Mouse (Mus musculus) monocyte, adult 2 months (primary cell): ENCODE data around the gene Gimap8.

Source experiments
- DNase-seq, 2 experiments: peaks; one replicate each; pipeline ENCODE4 v3.0.0; 2022; ENCODE audit warnings: low spot score in 2 of 2, low read depth in 1 of 2

Gene Gimap8

GRCm38 (mm10) chr6:48637811-48638500, 9.1 kb upstream of the Gimap8 start:
- DNase-seq = no peak

GRCm38 (mm10) chr6:48638553-48638952, 8.5 kb upstream of the Gimap8 start:
- DNase-seq = no peak

- no peak for DNase-seq
Observed at GRCm38 (mm10) chr6:48641391-48641790, 5.6 kb upstream of the Gimap8 start.

GRCm38 (mm10) chr6:48642764-48643292, 4.2 kb upstream of the Gimap8 start:
- DNase-seq = no peak

GRCm38 (mm10) chr6:48645660-48646308, 1.2 kb upstream of the Gimap8 start:
- peak in 1 of 2 experiments; percentile 15 for DNase-seq

- DNase-seq = no peak
Observed at GRCm38 (mm10) chr6:48646309-48646690, 734 bp upstream of the Gimap8 start.

- DNase-seq = no peak
Observed at GRCm38 (mm10) chr6:48647611-48648010, 577 bp downstream of the Gimap8 start.

- DNase-seq = no peak
Observed at GRCm38 (mm10) chr6:48648779-48649178, 1.7 kb downstream of the Gimap8 start.

- DNase-seq = no peak
Observed at GRCm38 (mm10) chr6:48650041-48650440, 3.0 kb downstream of the Gimap8 start.

- DNase-seq = no peak
Observed at GRCm38 (mm10) chr6:48658721-48659120, 11.7 kb downstream of the Gimap8 start.

- DNase-seq = no peak
Observed at GRCm38 (mm10) chr6:48664750-48665149, 17.7 kb downstream of the Gimap8 start.

- DNase-seq = no peak
Observed at GRCm38 (mm10) chr6:48665471-48665870, 18.4 kb downstream of the Gimap8 start.

GRCm38 (mm10) chr6:48666159-48666586, 19.1 kb downstream of the Gimap8 start:
- no peak for DNase-seq

GRCm38 (mm10) chr6:48668022-48668421, 21.0 kb downstream of the Gimap8 start:
- DNase-seq = no peak

- DNase-seq = no peak
Observed at GRCm38 (mm10) chr6:48669446-48669969, 22.5 kb downstream of the Gimap8 start.

GRCm38 (mm10) chr6:48674291-48675058, 27.4 kb downstream of the Gimap8 start:
- no peak for DNase-seq

- no peak for DNase-seq
Observed at GRCm38 (mm10) chr6:48675400-48675930, 28.4 kb downstream of the Gimap8 start.

GRCm38 (mm10) chr6:48675931-48676859, 29.2 kb downstream of the Gimap8 start, which contains the start of gene Gimap9:
Gene Gimap9 (plus strand): TSS chr6:48676129.
- DNase-seq = no peak

- DNase-seq = no peak
Observed at GRCm38 (mm10) chr6:48676860-48677415, 29.9 kb downstream of the Gimap8 start.
